Mouse (Mus musculus) layer of hippocampus, adult 11-12 months (tissue): ENCODE measurements around the gene Notch1.

Experiments
- DNase-seq: peaks from one replicate; pipeline ENCODE4 v3.0.0; 2022; ENCODE audit warnings: low spot score

Gene Notch1

DNA sequence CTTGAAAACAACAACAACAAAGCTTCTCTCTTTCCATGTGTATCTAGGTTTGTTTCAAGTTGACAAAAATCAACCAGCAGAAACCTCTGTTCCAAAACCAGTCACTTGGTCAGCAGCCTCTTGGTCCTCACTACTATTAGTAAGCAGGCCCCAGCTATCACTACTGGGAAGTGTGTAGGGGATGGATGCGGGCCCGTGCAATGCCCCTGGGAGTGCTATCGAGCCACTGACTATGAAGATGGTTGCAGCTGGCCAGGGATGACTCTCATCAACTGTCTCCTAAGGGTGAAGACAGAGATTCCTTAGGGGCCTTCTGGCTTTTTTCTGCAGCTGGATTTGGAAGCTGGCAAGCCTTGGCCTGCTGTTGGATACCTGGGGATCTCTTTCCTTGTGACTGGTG, 13.4 kb upstream of the Notch1 start:
- no peak for DNase-seq

DNA sequence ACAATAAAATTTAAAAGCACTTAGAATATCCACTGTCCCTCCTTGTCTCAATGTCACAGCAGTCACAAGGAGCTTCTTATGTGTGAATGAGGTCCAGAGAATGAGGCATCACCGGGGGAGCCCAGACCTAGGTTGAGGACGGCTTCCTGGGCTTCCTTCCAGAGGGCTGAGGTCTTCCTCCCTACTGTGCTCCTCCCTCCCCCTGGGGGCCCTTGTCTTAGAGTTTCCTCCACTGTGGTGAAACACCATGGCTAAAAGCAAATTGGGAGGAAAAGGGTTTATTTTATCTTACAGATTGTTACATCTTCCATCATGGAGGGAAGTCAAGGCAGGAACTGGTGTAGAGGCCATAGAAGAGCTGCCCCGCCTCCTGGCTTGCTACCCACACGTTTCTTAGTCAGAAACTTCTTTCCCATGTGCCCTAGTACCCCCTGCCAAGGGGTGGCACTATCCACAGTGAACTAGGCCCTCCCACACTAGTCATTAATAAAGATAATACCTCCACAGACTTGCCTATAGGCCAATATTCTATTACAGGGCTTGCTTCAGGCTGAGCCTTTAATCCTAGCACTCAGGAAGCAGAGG, 12.8 kb upstream of the Notch1 start:
- DNase-seq = no peak

DNA sequence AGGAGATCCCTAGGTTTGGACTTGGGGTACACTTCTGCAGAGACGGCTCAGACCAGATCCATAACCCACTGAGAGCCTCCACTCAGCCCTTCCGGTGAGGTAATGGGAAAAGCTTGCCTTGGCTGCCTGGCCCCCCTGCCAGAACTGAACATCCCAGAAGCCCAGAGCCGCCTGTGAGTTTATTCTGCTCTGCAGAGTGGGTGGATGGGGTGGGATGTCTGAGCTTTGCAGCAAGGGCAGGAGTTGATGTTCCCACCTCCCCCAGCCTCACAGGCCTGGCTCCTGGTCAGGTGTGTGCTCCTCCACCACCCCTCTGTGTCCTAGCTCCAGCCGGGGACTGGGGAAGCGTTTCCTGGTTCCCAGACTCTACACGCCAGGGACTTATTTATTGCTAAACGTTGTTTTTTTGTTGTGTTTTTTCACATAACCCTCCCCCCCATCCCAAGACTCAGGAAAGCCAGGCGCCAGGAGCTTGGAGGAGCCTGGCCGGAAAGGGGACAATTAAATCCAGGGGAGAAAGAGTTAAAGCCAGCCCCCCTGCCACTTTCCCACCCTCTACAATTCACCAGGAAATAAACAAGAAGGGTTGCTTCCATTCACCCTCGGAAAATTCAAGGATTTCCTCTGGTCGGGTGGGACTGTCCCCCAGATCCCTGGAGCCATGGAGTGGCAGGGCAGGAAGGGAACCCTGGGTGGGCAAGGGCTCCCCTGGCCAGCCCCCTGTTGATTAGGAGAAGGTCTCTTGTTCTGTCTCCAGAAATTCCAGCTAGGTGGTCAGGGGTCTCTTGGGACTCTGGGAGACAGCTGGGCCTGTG, 10.2 kb upstream of the Notch1 start:
- DNase-seq = no peak

DNA sequence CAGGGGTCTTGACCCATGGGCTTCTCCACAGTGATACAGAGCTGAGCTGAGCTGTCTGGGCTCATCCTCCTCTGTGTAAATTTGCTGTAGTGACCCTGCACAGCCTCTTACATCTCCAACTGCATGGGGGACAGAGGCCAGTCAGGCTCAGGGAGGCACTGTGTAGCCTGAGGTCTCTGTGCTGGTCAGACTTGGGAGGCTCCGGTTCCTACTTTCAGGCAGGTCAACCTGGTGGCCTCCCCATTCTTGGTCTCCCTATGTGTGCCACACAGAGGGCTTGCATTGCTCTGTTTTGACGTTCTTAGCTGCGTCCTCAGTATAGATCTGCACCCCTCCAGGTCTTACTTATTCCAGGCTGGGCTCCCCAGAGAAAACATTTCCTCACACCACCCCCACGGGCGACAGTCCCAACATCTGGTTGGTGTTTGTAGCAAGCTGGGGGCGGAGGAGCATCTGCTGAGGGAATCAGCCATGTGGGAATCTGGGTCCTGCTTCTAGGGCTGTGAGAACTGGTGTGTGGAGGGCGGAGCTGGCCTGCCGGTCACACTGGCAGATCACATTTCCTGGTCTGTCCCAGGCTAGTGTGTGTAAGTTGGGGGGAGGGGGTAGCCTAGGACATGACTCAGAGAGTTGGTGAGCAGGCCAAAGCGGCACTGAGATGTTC, 9.0 kb upstream of the Notch1 start:
- DNase-seq = no peak

DNA sequence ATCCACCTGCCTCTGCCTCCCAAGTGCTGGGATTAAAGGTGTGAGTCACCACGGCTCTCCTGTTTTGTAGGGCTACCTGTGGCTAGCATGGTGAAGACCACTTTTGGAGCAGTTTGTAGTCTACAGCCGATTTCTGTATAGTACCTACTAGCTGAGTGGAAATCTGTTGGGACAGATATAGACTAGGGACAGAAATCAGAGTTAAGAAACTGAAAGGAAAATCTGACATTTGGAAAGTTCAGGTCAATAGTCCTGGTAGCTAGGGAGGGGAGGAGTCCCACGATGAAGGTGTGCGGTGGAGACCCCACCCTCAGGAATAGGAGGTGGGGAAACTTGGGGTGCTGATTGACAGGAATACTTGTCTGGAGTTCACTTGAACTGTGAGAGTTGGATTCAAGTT, 5.9 kb upstream of the Notch1 start:
- DNase-seq = no peak

DNA sequence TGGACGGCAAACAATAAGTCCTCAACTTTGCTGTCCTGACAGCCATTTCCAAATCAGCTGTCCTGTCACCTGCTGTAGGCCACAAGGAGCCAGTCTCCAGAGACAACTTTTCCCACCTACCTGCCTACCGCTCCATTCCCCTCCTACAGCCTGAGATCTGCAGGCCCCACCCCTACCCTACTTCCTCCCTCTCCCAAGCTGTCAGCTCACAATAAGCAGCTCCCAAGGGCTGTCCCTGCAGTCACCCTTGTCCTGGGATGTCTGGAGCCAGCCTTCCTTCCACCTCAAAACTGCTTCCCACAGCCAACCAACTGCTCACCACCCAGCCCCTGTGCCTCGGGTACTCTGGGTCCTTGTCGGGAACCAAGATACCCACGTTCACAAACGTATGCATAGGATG, 3.3 kb upstream of the Notch1 start:
- DNase-seq = no peak

DNA sequence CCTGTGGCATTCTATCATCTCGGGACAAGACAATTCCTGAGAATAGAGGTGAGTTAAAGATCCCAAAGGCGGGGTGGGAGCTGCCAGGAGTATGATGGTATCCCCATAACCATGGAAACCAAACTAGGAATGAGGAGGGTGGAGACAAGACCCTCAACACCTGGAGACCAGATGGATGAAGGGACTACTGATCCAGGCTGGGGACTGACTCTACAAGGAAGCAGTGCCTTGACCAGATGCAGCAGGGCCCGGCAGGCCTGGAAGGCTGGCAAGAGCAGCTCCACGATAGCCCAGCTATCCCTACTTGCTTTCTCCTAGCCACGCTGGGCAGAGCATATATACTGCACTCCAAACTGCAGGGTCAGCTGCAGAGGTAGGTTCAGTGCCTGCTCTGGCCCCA, 524 bp upstream of the Notch1 start:
- no peak for DNase-seq

DNA sequence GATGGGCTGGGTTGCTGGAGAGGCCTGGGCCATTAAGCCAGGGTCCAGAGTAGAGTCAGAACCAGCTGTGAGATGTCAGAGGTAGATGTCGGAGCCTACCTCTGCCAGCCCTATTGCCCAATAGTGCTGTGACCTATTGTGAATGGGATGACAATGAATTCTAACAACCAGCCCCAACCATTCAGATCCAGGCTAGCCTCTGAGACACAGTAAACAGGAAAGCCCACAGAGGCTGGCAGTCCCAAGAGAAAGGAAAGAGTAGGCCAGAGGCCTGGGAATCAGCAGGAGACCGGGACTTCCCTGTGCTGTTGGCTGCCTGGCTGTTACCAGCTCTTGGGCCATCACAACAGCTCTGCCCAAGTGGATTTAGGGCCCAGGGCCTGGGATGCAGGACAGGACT, 1.1 kb downstream of the Notch1 start:
- DNase-seq = no peak

DNA sequence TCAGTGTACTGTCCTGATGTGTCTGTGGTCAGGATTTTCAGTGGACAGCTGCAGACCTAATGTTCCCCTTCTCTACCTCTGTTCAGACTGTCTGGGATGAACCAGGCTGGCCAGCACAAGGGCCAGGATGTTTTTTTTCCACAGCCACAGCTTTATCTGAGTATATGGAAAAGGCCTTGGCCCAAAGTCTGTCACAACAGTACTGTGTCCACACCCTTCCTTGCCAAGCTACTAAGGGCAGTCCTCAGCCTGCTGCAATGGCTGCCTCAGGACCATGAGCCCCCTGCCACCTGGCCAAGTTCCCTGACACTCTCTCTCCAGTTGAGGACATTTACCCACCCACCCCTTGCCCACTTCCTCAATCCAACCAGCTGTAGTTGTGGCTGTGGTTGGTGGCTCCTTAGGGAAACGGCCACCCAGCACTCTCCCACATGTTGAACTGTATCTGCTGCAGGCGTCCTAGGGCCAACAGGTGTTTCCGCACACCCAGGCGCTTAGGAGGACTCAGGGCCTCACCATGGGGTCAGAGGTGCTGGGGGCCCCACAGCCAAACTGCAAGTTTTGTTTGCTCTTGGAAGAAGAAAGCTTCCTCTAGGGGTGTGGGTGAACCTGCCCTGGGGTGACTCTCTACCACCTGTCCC, 3.2 kb downstream of the Notch1 start:
- no peak for DNase-seq

DNA sequence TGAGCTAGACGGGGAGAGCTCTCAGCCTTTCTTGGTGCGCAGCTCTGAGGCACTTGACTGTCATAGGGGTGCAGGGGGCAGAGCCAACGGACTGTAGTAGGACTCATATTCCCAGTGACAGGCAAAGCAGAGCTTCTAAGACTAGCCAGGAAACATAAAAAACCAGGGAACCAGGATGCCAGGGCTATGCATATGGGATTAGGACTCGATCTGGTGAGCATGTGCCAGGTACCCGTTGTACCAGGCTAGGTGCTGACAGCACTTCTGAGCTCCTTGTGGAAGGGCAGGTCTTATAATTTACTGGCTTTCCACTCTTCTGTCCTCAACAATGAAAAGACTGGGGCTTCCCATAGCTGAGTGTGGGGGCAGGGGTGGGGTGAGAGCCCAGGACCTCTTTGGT, 7.8 kb downstream of the Notch1 start:
- DNase-seq = no peak

DNA sequence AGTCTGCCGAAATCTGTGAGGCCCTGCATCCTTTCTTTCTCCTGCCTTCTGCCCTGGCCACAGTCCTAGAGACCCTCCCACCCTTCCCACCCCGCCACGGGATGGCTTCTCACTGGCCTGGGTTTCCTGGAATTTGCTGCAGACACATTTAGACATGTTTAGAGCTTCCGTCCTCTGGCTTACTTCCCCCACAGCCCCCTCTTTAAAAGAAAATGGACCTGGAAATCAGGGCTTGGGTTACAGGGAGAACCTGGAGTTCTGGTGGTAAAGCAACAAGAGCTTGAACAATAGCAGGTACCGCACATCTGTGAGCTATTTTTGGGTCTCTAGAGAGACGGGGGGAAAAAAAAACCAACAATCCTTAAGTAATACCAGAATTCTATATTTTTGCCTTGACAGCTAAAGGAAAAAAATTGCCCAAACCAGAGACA, 8.5 kb downstream of the Notch1 start:
- no peak for DNase-seq

DNA sequence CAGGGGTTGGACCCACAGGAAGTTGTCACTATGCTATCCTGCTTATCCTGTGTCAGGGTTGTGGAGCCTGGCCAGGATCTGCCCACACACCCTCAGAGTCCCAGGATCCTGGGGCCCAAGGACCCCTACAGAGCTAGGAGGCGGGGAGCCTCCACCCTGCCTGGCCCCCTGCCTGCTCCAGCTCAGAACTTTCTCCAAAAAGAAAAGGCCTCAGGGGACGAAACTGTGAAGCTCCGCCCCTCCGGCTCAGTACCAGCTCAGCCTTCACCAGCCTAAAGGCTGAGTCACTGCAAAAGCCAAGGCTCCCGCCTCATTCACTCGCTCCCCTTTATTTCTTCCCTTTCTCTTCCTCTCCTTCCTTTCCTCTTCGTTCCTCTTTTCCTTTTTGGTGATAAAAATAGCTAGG, 9.0 kb downstream of the Notch1 start:
- no peak for DNase-seq

DNA sequence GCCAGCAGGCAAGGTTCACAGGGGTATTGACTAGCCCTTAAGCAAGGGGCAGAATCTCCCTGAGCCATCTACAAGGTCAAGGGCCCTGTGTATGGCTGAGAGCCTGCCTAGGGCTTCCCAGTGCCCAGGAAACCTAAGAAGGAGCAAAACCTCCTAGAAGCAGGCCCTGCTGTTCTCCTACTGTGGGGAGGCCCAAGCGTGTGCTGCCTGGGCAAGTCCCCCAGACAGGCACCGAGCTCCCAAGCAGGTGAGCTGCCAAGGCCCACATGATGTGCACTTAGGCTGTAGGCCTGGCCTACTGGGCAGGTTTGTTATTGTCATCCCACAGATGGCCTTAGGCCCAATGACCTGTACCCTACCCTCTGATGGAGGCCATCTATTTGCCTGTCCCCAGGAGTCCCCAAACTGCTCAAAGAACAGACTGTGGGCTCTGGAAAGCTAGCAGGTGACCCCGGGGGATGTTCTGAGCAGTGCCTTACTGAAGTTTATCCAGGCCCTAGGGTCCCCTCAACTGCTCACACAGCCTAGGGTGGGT, 9.7 kb downstream of the Notch1 start:
- DNase-seq = no peak

DNA sequence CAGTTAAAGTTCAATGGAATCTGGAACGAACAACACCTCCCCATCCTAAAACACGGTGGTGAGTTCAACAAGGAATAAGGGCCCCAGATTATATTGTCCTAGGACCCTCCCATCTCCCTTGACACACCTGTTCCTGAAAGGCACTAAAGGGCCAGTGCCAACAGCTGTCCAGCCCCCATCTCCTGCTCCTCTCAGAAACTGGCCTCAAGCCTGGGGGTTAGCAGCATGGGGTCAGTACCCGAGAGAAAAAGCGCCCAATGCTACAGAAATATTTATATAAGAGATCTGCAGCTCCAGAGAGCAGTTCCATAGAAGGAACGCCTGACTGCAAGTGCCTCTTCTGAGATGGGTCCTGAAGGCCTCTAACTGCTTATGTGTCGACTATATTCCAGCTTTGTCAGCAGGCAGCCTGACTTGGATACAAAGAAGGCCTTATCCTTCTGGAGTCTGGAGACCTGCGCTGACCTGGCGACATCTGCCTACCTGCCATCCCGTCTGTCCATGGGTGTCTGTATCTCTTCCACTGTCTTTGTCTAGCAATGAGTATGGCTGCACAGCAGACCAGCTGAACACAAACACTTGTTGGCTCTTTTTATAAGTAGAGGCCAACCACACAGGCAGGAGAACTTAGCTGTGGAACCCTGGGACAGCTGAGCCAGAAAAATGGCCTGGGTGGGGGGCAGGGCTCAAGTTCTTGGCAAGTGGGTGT, 11.5 kb downstream of the Notch1 start:
- DNase-seq = no peak

DNA sequence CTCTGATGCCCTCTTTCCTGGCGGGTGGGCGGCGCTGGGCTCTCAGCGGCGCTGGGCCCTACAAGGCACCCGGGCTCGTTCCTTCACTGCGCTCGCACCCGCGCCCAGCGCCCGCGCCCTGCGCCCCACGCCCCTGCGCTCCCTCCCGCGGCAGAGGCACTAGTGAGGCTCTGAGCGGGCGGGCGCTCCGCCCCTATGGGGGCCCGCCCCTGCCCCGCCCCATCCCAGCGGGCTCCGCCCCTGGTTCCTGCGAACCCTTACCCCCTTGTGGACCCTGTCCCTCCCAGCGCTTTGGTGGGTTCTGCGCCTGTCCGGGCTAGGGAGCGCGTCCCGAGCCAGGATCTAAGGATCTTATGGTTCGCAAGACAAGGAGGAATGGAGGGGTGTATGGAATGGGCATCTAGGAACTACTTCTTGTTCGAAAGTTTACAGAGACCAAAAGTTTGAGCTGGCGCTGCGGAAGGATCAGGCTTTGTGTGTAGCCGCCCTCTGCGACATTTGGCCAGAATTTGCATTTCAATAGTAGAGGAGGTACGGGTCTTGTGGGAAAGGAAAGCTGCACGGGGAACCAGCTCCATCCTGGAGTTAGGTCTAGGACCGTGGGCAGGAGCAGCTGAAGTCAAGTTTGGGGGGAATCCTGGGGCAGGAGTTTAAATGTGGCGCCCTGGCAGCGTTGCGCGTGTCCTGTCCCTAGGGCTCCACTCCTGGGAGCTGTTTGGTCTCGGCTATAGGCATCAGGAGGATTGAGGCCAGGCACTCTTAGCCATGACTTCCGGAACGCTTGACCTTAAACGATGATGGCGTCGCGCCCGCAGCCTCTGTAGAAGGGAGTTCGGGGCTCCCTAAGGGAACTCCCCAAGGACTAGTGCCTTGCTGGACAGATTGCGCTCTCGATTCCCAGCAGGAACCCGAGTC, 12.5 kb downstream of the Notch1 start:
- peak; percentile 53 for DNase-seq

DNA sequence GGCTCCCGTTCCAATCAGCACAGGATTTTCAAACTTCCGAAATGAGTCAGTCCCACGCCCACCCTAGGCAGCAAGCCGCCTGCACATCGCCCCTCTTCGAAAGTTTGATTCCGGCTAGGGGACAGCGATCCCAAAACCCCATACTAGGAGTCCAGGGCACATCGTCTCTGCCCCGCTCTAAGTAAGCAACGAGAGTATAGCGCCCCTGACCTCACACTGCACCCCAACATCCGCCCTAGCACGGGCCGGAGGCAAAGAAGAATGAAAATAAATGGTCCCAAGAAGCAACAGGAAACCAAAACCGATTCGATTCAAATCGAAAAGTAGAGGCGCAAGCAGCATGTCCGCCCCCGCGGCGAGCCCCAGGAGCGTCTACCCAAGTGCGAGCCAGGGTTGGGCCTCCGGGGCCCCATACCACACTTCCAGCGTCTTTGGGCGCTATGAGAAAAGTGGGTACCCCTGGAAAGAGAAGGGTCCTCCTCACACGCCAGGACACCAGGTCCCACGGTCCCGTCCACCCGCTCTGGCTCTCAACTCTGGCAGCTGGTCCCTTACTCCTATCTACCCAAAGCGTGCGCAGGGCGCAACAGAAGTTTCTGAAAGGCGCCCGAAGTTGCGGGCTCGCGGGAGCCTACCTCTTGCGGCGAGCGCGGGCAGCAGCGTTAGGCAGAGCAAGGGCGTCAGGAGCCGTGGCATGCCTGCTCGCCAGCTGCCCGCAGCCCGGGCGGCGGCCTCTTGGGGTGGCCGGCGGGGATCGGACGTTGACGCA, 13.4 kb downstream of the Notch1 start:
- no peak for DNase-seq

DNA sequence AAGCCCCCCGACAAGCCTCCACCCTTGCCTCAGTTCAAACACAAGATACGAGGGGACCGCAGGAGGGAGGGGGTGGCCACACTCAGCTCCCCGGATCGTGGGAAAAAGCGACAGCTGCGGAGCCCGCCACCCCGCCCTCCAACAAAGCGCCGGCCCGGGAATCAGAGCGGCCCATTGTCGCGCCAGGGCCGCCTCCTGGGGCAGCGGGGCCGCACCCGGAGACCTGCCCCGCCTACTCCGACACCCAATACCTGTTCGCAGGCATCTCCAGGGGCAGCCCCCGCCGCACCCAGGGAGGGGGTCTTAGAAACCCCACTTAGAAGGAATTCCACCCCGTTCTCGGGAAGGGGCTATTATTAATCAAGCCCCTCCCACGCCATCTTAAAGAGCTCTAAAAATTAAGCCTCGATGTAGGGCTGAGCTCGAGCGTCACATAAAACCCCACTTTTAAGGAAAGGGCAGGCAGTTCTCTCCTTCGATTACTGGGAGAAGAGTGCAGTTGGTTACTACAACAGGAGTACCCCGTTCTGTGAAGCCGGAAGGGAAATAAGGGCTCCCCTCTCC, 14.1 kb downstream of the Notch1 start:
- DNase-seq = peak; percentile 52

DNA sequence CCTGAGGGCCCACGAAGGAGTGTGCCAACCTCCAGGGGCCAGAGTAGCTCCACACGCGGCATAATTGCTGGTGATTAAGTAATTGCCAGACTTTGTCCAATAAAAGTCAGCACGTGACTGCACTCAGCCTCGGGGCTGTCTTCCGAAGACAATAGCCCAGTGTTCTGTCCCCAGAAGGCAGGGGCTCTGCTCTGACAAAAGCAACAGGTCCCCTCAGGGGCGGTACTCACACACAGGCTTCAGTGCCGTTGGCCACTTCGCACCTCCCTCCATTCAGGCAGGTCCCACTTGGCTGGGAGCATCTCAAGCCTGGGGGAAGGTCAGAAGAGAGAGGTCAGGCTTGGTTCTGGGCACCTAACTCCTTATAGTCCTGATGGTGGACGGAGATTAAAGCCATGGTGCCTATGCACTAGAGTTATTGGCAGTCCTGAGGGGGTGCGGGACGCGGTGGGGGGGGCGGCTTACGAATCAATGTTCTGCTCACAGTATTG, 14.8 kb downstream of the Notch1 start:
- no peak for DNase-seq

DNA sequence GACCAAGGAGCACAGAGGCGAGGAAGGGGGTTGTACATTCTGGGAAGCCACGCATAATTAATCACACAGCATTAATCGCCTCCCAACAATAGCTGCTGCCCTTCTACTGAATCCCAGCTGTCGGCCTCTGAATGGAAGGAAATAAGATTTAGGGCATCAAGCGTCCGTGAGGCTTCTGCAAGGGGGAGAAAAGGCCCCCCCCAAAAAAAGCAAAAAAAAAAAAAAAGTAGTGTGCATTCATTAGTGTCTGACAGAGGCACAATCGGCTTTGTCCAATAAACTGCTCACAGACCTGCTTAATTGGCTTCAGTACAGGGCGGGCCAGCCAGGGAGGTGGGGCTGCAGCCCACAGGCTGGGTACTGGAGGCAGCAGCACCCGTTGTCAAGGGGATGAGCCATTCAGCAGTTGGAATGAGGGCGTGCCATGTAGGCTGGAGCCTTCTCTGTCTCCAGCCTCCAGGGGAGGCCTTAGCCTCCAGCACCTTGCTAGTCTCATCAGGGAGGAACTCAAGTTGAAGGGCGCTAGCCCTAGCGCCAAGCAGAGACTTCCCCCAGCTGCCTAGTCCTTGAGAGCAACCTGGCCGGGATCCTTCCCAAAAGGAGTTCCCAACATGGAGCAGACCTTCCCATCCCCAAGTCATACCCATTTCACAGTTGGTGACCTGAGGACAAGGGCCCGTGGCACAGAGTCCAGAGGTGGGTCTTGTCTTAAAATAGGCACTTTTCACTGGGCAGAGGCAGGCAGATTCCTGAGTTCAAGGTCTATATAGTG, 15.7 kb downstream of the Notch1 start:
- peak; percentile 72 for DNase-seq
